Mouse (Mus musculus) heart, postnatal 14 days (tissue): ENCODE measurements around the gene Gm14151. TPM values are rescaled to one million over a fixed set of nuclear protein-coding genes. Genes with fewer than 3 reads are reported as not detected.
"Not testable (repeated sequence)": the region's sequence is repeated elsewhere in the genome, so short reads cannot be mapped to it uniquely, and the experiment has no call there.

Source experiments
- DNase-seq, 2 experiments: peaks; one replicate each; pipeline ENCODE4 v3.0.0; 2021 to 2022
- intact Hi-C: fragments of 180-260 bp; cut with DNase I; formaldehyde crosslinking; loops from one replicate; pipeline ENCODE4 v1.15.1; 2025
- long read RNA-seq, 2 experiments: library from polyadenylated mRNA; stranded (forward); transcript quantifications; one replicate each; pipeline ENCODE4 v2.0.0; 2021
- total RNA-seq, 2 experiments: library from RNA; stranded (reverse); gene quantifications; 2 replicates each; pipeline ENCODE4 v1.2.3; 2021

The Gm14151 gene
- total RNA-seq = not detected
- long read RNA-seq, experiment 1 = 0 reads
- long read RNA-seq, experiment 2 = 0 reads

DNA sequence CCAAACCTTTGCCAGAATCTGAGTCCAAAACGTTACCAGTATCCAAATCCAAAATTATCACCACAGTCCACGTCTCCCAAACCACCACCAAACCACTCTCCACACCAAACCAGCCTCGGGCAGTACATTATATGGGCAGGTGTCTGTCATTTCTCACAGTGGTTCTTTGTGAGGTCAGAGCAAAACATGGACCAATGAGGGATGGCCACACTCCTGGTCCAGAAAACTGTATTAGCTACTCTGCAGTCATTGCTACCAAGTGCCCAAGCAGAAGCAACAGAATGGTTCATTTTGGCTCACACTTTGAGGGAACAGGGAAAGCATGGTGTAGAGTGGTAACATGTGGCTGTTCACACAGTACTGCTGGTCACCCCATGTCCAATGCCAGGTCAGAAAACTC is at the start of gene Gm14151:
TSS of gene Gm14151 (minus strand) at position 101 of the 400 bp plus-strand sequence.
- DNase-seq, intact Hi-C loops: not testable (repeated sequence)

- intact Hi-C loops, DNase-seq: not testable (repeated sequence)
These were observed 5.8 kb upstream of the Gm14151 start, which contains the start of gene Gm14147 for GRCm38 (mm10) chr2:151097945-151098344. Gene Gm14147 (plus strand): TSS chr2:151098245.

DNA sequence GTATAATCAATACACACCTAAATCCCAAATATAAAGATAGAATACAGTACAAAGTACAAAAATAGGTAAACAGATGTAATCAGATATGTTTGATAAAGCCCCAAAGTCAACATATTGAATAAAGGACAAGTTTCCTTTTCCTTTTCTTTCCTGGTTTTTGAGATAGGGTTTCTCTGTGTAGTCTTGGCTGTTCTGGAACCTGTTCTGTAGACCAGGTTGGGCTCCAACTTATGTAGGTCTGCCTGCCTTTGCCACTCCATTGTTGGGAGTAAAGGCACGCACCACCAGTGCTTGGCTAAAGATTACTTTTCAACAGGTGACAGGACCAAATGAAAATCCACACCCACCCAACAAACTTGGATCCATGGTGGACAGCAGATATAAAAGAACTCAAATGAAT is 35.5 kb downstream of the Gm14151 start:
- intact Hi-C loops = no loop called here
- DNase-seq = no peak

GRCm38 (mm10) chr2:151040411-151040810 is 51.7 kb downstream of the Gm14151 start:
- DNase-seq = no peak
- intact Hi-C loops = no loop called here

GRCm38 (mm10) chr2:151039726-151040125 is 52.4 kb downstream of the Gm14151 start:
- peak in 1 of 2 experiments; percentile 6 for DNase-seq
- intact Hi-C loops = no loop called here

DNA sequence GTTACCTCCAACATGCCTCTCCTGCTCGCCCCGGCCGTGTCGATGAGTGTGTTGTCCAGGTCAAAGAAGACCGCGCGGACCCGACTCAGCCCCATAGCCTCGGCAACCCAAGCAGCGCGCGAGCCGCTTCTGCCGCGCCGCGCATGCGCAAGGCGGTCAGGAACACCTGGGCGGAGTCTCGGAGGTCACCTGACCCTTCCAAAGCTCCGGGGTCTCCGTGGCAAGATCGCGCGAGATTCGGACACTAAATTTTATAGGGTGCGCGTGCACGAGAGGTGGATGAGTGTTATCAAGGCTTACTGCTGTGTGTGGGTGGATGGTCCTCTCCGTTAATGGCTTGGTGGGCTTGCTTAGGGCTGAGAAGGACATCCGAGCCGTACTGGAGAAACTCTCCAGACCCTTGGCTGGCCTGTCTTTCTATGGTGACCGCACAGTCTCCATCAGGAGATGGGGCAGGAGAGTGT is 52.9 kb downstream of the Gm14151 start, which contains the start of the genes Ninl and Nanp:
TSS of gene Ninl (minus strand) at position 151 of the 464 bp plus-strand sequence.
TSS of gene Nanp (minus strand) at position 167 of the 464 bp plus-strand sequence.
- intact Hi-C loops = no loop called here
- DNase-seq = peak; percentile 93 to 96

DNA sequence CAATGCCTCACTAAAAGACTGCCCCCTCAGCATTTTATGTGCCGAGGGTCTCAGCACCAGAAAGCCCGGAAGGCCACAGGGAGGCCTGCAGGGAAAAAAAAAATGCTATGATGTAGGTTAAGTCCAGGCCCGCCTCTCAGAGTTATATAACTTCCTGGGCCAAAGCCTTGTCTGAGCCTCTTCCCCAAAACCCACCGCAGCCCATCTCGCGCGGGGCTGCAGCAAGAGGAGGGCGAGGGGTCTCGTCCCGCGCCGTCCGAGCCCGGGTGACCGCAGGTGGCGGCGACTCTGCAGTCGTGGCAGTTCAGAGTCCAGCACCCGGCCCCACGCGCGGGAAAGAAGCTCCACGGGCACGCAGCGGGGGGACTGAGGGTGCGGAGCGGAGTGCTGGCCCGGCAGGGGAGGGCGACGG is 53.3 kb downstream of the Gm14151 start:
- intact Hi-C loops = no loop called here
- no peak for DNase-seq

DNA sequence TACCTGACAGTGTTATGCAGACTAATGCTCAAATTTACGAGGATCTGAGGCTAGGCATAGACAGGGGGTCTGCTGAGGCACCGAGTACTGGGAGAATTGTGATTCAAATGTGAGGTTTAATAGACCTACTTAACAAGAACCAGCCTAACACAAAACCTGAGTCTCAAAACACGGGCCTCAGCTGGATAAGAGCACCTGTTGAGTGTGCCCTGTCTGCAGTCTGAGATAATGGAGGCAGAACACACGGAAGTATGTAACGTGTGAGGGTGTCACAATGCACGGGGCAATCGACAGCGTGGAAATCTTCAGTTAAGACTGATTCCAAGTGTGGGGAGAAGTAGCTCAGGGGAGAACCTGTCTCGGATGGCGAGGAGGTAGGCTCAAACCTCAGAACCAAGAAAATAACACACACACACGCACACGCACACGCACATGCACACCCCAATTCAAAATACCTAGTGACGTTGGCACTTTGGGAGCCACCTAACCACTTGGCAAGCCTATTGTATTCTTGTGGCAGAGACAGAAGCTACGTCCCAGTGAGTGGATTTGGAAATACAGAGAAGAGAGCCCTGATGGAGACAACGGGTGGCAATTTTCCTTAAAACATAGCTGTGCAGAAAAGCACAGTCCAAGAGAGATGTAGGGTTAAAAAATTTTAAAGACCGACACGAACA is 54.1 kb downstream of the Gm14151 start:
- no peak for DNase-seq
- intact Hi-C loops = no loop called here

DNA sequence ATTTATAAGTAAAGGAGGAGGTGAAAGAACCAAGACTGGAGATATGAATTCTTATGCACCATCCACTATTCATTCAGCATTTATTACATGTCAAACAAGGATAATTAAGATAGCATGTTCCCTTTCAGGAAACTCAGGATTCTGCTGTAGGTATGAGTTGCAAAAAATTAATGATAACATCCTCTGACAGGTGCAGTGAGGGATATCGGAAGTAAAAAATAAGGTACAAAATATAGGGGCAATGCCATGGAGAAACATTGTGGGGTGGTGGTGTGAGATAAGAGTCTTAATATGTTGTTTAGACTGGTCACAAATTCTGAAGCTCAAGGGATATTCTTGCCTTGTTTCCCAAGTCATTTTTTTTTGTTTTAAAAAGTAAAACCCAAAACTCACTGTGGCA is 54.9 kb downstream of the Gm14151 start:
- intact Hi-C loops = no loop called here
- DNase-seq = no peak

Other genes with a start within 250 kb of the Gm14151 start
- gene Abhd12, start 187.6 kb downstream of the Gm14151 start, total RNA-seq = 10 to 100 TPM; 34.9 to 39.7 TPM
- 1 to 10 TPM; 2.7 TPM for gene Gins1, start 186.9 kb downstream of the Gm14151 start, total RNA-seq
- gene Ninl, start 53.0 kb downstream of the Gm14151 start, total RNA-seq = 1 to 10 TPM; 1.2 to 1.6 TPM
- 1 to 10 TPM; 2.8 to 3.8 TPM for gene Nanp, start 53.0 kb downstream of the Gm14151 start, total RNA-seq
- not detected for gene Gm14147, start 5.9 kb upstream of the Gm14151 start, total RNA-seq